Mouse (Mus musculus) liver, embryonic 11.5 days (tissue): ENCODE measurements around the gene Dctn1. TPM values are rescaled to one million over a fixed set of nuclear protein-coding genes. Genes with fewer than 3 reads are reported as not detected.

ENCODE experiments used
- ATAC-seq: fragments of 200-750 bp; cut with Nextera tagmentation; replicated peaks from 2 replicates; pipeline ENCODE4 v1.8.0; 2017; ENCODE audit warnings: moderate number of reproducible peaks, mild to moderate bottlenecking, moderate TSS enrichment, moderate library complexity; ENCODE audit not compliant: low FRiP score
- DNase-seq: peaks from one replicate; pipeline ENCODE4 v3.0.0-alpha.2; 2017; ENCODE audit warnings: low spot score
- H3K27ac ChIP-seq: fragments of 300-500 bp; sonication (generic); 2 replicates; pipeline ENCODE4 v1.5.1; 2014; ENCODE audit warnings: mild to moderate bottlenecking, low read depth, low read length, control low read depth
- H3K27me3 ChIP-seq: fragments of 300-500 bp; sonication (generic); replicated peaks from 2 replicates; pipeline ENCODE4 v1.6.1; 2014; ENCODE audit warnings: low read length, mixed read lengths; ENCODE audit not compliant: control insufficient read depth, insufficient read depth
- H3K36me3 ChIP-seq: fragments of 300-500 bp; sonication (generic); 2 replicates; pipeline ENCODE4 v1.6.1; 2014; ENCODE audit warnings: mild to moderate bottlenecking, low read length, moderate library complexity, mixed read lengths; ENCODE audit not compliant: control insufficient read depth, insufficient read depth
- H3K4me1 ChIP-seq: fragments of 300-500 bp; sonication (generic); replicated peaks from 2 replicates; pipeline ENCODE4 v1.6.1; 2014; ENCODE audit warnings: low read length, mixed read lengths; ENCODE audit not compliant: control insufficient read depth, insufficient read depth
- H3K4me2 ChIP-seq: fragments of 300-500 bp; sonication (generic); 2 replicates; pipeline ENCODE4 v1.6.1; 2014; ENCODE audit warnings: mild to moderate bottlenecking, control low read depth, moderate library complexity
- H3K4me3 ChIP-seq: fragments of 300-500 bp; sonication (generic); 2 replicates; pipeline ENCODE4 v1.5.1; 2014; ENCODE audit warnings: low read depth, low read length, control low read depth
- H3K9ac ChIP-seq: fragments of 300-500 bp; sonication (generic); 2 replicates; pipeline ENCODE4 v1.6.1; 2014; ENCODE audit warnings: low read depth, low read length, control low read depth
- H3K9me3 ChIP-seq: fragments of 300-500 bp; sonication (generic); 2 replicates; pipeline ENCODE4 v1.6.1; 2016; ENCODE audit warnings: low read length, inconsistent platforms, mixed read lengths; ENCODE audit not compliant: control insufficient read depth
- WGBS: fragments of 180-500 bp; shearing (Covaris S2); extraction: QIAGEN DNeasy Blood & Tissue Kit; methylation state at CpG from one replicate; pipeline ENCODE4 v1.1.7; 2014; 5-methylcytosine and 5-hydroxymethylcytosine counted together
- polyA plus RNA-seq: library from polyadenylated mRNA; unstranded; fragments of >200 nt; fragmentation: Nextera tagmentation; extraction: Ambion mirVana; gene quantifications from 2 replicates; pipeline ENCODE4 v1.2.1, GENCODE M21; 2014

Dctn1 gene
- polyA plus RNA-seq, 1 experiment from 2014 or later = 56.3 TPM

DNA sequence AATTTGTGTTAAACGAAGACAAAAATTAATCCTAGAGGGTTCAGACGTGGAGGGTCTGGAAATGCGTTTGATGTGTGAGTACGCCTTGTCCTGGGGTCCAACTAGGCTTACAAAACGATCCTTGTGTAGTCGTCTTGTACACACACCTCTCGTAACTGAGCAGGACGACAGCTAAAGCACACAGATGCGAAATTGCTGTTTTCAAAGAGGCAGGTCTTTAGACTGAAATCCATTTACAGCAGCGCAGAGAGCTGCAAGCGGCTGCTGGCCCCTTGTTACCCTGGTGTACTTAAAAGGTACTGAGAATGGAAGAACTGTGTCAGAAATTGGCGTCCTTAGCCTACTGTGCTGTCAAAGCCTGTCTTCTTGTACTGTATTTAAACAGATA, 517 bp downstream of the Dctn1 start:
- H3K4me2 ChIP-seq = peak overlapping the region; percentile 87
- H3K27ac ChIP-seq = peak overlapping the region; percentile 28; the same call in 1 of the 2 replicates
- H3K4me3 ChIP-seq = peak overlapping the region; percentile 74
- DNase-seq (no peak), ATAC-seq (peak; percentile 2; the same call in 1 of the 2 replicates)
- H3K9me3 ChIP-seq = no peaks in the 10 kb centered on the region
- H3K9ac ChIP-seq = peak overlapping the region; percentile 74
- H3K4me1 ChIP-seq = peaks cover 18% of the 10 kb centered on the region
- under 1% methylated on average over 12 of the region's 12 CpGs for WGBS
- H3K36me3 ChIP-seq = no peaks in the 10 kb centered on the region
- peaks cover 15% of the 10 kb centered on the region for H3K27me3 ChIP-seq

GRCm38 (mm10) chr6:83169872-83170271, 4.2 kb downstream of the Dctn1 start:
- no peak overlapping the region for H3K4me2 ChIP-seq
- no peak overlapping the region for H3K27ac ChIP-seq
- H3K9ac ChIP-seq = no peak overlapping the region
- no peak for ATAC-seq
- no peaks in the 10 kb centered on the region for H3K27me3 ChIP-seq
- 73% methylated on average over 5 of the region's 5 CpGs for WGBS
- H3K4me1 ChIP-seq = peaks cover 12% of the 10 kb centered on the region
- no peak for DNase-seq
- no peak overlapping the region for H3K4me3 ChIP-seq
- H3K9me3 ChIP-seq = no peaks in the 10 kb centered on the region
- H3K36me3 ChIP-seq = no peaks in the 10 kb centered on the region

GRCm38 (mm10) chr6:83171063-83171462, 5.3 kb downstream of the Dctn1 start:
- H3K27ac ChIP-seq = no peak overlapping the region
- H3K4me3 ChIP-seq = no peak overlapping the region
- no peak overlapping the region for H3K4me2 ChIP-seq
- WGBS = 82% methylated on average over 5 of the region's 5 CpGs
- H3K9ac ChIP-seq = no peak overlapping the region
- peaks cover 11% of the 10 kb centered on the region for H3K4me1 ChIP-seq
- DNase-seq (no peak), ATAC-seq (no peak)
- H3K9me3 ChIP-seq = no peaks in the 10 kb centered on the region
- H3K36me3 ChIP-seq = no peaks in the 10 kb centered on the region
- no peaks in the 10 kb centered on the region for H3K27me3 ChIP-seq

GRCm38 (mm10) chr6:83172240-83172920, 6.7 kb downstream of the Dctn1 start:
- H3K27me3 ChIP-seq = no peaks in the 10 kb centered on the region
- 70% methylated on average over 9 of the region's 9 CpGs for WGBS
- no peak for DNase-seq

DNA sequence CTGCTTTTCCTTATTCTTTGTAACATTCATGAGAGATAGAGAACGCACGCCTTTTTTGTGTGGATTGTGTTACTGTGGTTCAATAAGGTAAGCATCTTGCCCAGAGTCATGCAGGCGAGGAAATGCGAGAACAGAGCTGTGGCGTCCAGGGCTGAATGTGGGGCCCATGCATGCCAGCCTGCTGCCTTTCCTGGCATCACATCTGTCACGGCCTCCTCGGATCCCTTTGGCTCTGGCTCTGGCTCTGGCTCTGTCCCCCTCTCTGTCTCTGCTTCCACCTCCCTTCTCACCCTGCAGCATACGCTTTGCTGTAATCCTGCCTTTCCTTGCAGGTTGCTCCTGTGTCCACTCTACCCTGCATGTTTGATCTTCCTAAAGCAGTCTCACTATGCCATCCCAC, 10.3 kb downstream of the Dctn1 start:
- H3K9ac ChIP-seq = no peak overlapping the region
- no peak for ATAC-seq
- H3K9me3 ChIP-seq = no peaks in the 10 kb centered on the region
- H3K4me3 ChIP-seq = no peak overlapping the region
- WGBS = 91% methylated on average over 8 of the region's 8 CpGs
- H3K4me1 ChIP-seq = peaks cover 9% of the 10 kb centered on the region; the same call in 1 of the 2 replicates
- H3K27ac ChIP-seq = no peak overlapping the region
- no peaks in the 10 kb centered on the region; the same call in 1 of the 2 replicates for H3K36me3 ChIP-seq
- no peak overlapping the region for H3K4me2 ChIP-seq
- no peak for DNase-seq
- H3K27me3 ChIP-seq = no peaks in the 10 kb centered on the region

More at GRCm38 (mm10) chr6:83172240-83172920, 6.7 kb downstream of the Dctn1 start:
- H3K4me1 ChIP-seq = 0 out of 2 replicates have a peak, but pooled peaks cover 2% of the 10 kb centered on the region
- no peak overlapping the region for H3K9ac ChIP-seq
- no peak overlapping the region for H3K27ac ChIP-seq
- H3K36me3 ChIP-seq = no peaks in the 10 kb centered on the region; the same call in 1 of the 2 replicates
- H3K4me3 ChIP-seq = no peak overlapping the region
- ATAC-seq = no peak
- H3K4me2 ChIP-seq = no peak overlapping the region
- H3K9me3 ChIP-seq = no peaks in the 10 kb centered on the region

DNA sequence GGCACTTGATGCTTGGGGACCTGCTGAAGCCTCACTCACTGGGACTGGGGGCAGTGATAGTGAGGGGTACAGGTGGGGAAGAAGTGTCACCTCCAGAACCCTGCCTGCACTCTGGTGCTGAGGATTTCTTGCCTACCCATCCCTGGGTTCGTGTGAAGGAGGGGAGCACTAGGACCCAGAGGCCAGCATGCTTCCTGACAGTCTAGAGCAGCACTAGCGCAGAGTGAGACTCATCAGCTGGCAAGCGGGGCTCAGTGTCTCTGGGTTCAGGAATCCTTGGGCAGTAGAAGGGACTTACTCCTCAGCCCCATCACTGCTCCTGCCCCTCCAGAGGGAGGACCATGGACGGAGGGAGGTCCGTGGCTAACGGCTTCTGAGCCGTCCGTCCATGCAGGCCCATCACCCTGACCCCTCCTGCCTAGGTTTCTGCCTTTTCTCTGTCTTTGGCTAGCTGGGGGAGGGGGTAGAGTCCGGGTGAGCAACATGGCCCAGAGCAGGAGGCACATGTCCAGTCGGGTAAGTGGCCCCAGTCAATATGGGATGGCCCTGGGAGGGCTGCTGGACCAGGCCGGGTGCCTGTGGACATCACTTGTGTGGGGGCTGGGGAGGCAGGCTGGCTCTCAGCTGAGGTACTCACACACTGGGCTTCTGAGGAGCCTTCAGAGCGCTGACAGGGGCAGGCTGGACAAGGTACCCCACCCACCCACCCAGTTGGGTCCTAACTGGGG, 13.8 kb downstream of the Dctn1 start:
- Histone ChIP-seq H3K4me2 (peak overlapping the region; percentile 48), H3K4me1 (peaks cover 9% of the 10 kb centered on the region; the same call in 1 of the 2 replicates), H3K9me3 (no peaks in the 10 kb centered on the region), H3K9ac (no peak overlapping the region), H3K4me3 (peak overlapping the region; percentile 27), H3K36me3 (peaks cover 5% of the 10 kb centered on the region; the same call in 1 of the 2 replicates), H3K27me3 (no peaks in the 10 kb centered on the region), H3K27ac (no peak overlapping the region)
- WGBS = 49% methylated on average over 12 of the region's 12 CpGs
- DNase-seq = no peak
- ATAC-seq = peak; percentile 45

- DNase-seq = no peak
- no peak overlapping the region for H3K4me2 ChIP-seq
- peaks cover 5% of the 10 kb centered on the region; the same call in 1 of the 2 replicates for H3K36me3 ChIP-seq
- no peak overlapping the region for H3K27ac ChIP-seq
- no peak overlapping the region for H3K9ac ChIP-seq
- no peak for ATAC-seq
- no peaks in the 10 kb centered on the region for H3K27me3 ChIP-seq
- no peak overlapping the region for H3K4me3 ChIP-seq
- peaks cover 13% of the 10 kb centered on the region for H3K4me1 ChIP-seq
- 82% methylated on average over 6 of the region's 6 CpGs for WGBS
- no peaks in the 10 kb centered on the region for H3K9me3 ChIP-seq
These were observed 14.9 kb downstream of the Dctn1 start for GRCm38 (mm10) chr6:83180605-83181004.

DNA sequence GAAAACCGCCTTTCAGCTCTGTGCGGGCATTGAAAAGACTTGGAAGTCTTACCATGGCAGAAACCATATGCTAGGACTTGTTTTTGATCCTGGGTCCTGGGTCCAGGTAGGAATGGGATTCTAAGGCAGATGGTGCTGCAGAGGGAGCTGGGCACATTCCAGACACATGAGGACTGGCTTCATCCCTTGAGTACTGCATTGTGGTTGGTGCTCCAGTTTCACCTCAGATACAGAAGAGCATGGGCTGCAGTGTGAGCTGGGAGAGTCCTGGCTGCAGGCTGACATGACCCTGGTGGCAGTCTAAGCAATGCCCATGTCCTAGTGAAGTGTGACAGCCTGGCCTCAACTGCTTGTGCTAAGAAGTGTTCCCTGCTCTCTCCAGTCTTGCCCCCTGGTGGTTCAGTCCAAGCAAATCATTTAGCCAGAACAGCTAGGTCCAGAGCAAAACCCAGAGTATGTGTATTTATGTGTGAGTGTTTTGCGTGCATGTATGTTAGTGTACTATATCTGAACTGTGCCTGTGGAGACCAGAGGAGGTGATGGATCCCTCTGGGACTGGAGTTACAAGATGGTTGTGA, 19.2 kb downstream of the Dctn1 start:
- Histone ChIP-seq H3K4me3 (no peak overlapping the region), H3K9me3 (no peaks in the 10 kb centered on the region), H3K9ac (no peak overlapping the region), H3K27ac (no peak overlapping the region), H3K36me3 (peaks cover 13% of the 10 kb centered on the region), H3K4me2 (no peak overlapping the region), H3K27me3 (no peaks in the 10 kb centered on the region), H3K4me1 (peaks cover 14% of the 10 kb centered on the region)
- DNase-seq (no peak), ATAC-seq (no peak)
- WGBS = 83% methylated on average over 3 of the region's 3 CpGs
